Mouse (Mus musculus) lung, postnatal 0 days (tissue): ENCODE results near the gene Ranbp3.
A peak's percentile ranks its signal among the peaks of the same experiment; 100 is the strongest.

Source experiments
- CTCF ChIP-seq: IDR thresholded peaks from 2 replicates; pipeline ENCODE4 v1.5.1; 2016; ENCODE audit warnings: antibody characterized with exemption, mild to moderate bottlenecking
- EP300 ChIP-seq: IDR thresholded peaks from 2 replicates; pipeline ENCODE4 v1.6.1; 2016; ENCODE audit warnings: antibody characterized with exemption, mild to moderate bottlenecking, control low read depth

DNA sequence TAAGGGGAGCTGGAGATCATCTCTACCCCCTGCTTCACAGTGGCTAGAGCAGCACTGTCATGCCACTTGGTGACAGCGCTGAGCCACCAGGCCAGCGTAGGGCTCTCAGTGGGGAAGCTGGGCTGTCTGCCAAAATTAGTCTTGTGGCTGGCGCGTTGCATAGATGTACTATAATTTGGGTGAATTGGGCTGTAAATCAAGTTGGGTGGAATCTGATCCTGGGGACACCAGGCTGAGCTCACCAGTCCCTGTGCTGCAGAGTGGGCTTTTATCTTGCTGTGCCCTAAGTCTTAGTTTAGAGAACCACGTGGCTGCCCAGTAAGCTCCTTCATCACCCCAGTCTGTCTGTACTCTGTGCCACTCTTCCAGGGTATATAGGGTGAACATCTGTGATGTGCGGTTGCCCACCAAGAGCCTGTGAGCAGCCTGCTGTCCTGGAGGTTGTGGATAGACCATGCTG lies 20.8 kb downstream of the Ranbp3 start:
- TF ChIP-seq CTCF (peak; percentile 16), EP300 (no peak)
